Mouse (Mus musculus): ENCODE data around the gene Dnajc2. TPM values are rescaled to one million over a fixed set of nuclear protein-coding genes. Genes with fewer than 3 reads are reported as not detected.
"Not testable (repeated sequence)": the region's sequence is repeated elsewhere in the genome, so short reads cannot be mapped to it uniquely, and the experiment has no call there.

Gene Dnajc2
- total RNA-seq, 1 experiment from 2014 or later: 30.1 TPM

- DNase-seq: no peak
These were observed 41.4 kb downstream of the Dnajc2 start for GRCm38 (mm10) chr5:21743606-21744005.

GRCm38 (mm10) chr5:21739881-21740280, 45.2 kb downstream of the Dnajc2 start:
- no peak for DNase-seq

GRCm38 (mm10) chr5:21739120-21739519, 45.9 kb downstream of the Dnajc2 start:
- DNase-seq: no peak

DNA sequence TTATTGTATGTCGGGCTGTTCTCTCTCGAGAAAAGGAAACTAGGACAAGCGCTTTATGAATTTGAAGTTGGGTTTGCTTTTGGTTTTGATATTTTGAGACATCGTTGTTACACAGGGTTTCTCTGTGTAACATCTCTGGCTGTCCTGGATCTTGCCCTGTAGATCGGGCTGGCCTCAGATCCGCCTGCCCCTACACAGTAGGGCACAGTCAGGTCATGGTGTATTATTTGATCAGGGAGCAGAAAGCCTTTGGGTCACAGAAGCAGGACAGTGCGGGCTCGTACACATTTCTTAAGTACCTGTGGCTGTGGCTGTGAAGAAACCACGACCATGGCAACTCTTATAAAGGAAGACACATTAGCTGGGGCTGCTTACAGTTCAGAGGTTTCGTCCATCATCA, 47.4 kb downstream of the Dnajc2 start:
- no peak for DNase-seq

GRCm38 (mm10) chr5:21736956-21737585, 48.0 kb downstream of the Dnajc2 start, which contains the start of gene Pmpcb:
Gene Pmpcb (plus strand): TSS chr5:21737141.
- peak; percentile 92 for DNase-seq

DNA sequence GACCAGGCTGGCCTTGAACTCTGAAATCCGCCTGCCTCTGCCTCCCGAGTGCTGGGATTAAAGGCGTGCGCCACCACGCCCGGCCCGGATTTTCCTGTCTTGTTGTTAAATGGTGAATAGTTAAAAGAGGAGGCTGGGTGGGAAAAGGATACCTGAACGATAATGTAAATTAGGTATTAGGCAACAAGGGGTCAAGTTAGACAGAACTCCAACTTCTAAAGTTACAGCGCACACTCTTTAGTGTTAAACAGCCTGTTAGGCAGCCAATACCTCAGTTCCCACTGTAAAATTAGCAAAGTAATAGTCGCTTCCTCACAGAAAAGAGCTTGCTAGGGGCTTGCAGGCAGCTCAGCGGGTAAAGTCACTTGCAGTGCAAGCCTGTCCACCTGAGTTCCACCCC, 49.0 kb downstream of the Dnajc2 start:
- no peak for DNase-seq

- DNase-seq: peak; percentile 92
These were observed 49.5 kb downstream of the Dnajc2 start for GRCm38 (mm10) chr5:21735584-21735983.

DNA sequence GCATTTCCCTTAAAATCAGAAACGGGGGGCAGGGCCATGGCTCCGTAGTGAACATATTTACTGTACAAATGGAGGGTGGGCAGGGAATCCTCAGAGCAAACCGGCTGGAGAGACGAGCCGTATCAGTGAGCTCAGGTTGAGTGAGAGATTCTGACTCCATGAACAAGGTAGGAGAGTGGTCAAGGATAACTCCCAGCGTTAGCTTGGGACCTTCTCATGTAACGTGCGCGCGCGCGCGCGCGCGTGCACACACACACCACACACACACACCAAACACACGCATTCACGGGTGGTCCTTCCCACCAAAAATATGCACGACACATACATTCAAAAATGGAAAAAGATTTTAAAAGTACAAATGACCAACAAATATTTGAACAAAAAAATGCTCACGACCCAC, 50.0 kb downstream of the Dnajc2 start:
- peak; percentile 11 for DNase-seq

DNA sequence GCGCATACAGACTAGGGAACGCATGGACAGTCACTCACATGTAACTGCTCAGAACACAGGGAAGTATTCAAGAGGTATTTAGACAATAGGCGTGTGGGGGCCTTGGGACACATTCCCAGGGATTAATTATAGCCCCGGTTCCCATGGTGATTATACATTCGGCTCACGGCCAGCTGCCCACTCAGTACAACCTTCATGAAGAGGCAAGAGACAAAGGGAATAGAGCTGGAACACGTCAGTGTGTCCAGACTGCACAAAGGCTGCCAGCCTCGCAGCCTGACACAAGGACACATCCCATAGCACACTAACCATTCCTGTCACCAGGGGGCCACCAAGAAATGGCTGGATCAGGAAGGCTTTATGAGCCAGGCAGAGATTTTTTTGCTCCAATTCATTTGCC, 52.1 kb downstream of the Dnajc2 start:
- DNase-seq: peak; percentile 87

DNA sequence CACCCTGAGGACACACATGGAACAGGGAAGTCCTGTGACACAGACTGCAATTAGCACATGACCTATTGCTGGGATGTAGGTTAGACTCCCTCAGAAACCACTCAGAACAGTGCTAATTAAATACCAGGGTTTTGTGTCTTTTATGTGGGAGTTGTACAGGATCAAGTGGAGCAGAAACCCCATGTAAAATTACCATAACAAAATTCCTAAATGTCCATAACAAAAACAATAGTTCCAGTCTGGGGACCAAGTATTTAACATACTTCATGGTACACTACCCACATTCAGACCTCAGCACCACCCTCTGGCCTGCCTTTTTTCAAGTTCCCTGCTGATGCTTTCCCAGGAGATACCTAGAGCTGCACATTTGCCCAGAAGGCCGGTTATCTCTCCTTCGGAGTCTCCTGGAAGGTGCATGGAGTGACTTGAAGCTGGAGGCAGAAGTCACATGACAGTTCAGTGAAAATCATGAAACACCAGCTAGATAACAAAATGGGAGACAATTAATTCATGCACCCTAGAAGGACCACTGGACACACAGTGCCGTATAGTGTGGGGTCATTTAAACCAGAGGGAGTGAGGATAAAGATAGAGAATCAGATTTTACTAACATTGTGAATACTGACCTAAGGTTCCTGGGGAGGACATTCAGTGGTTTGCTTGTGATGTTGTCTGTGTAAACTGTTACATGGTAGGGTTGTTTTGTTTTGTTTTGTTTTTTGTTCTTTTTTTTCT, 52.7 kb downstream of the Dnajc2 start:
- no peak for DNase-seq

- DNase-seq: no peak
These were observed 55.9 kb downstream of the Dnajc2 start for GRCm38 (mm10) chr5:21729107-21729506.

DNA sequence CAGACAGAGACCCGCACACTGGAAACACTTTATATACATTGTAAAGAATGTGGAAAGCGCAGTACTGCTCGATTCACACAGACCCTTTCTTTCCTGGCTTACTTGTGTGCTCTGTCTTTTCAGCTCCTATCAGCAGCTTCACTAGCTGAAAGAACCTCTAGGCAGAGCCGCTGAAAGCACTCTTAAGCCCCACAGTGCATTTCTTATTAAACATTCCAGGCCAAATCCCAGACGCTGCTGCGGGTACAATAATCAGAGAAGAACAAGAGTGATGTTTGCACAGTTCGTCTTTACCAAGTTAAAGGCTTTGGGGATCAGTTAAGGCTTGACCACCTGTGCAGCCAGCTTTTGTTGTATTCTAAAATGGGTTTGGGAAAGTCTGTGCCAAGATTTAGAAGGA, 60.2 kb downstream of the Dnajc2 start:
- DNase-seq: no peak

DNA sequence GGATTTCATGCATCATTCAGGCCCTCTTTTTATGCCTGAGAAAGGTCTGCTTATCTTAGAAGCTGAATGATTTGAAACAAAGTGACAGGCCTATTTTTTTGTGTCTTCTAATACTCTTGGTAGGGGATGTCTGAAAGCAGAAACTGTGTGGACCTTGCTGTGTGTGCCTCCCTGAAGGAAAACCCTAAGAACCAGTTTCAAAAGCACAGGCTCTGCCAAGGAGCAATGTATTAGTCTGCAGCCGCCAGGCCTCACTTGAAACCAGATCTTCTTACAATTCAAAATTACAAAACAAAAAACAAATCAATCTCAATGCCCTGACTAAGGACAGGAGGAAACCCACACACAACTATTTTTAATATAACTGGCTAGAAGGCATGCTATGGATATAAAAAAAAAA, 60.6 kb downstream of the Dnajc2 start:
- no peak for DNase-seq

- peak; percentile 49 for DNase-seq
These were observed 65.8 kb downstream of the Dnajc2 start for GRCm38 (mm10) chr5:21719209-21719608.

GRCm38 (mm10) chr5:21718546-21718945, 66.5 kb downstream of the Dnajc2 start:
- no peak for DNase-seq

DNA sequence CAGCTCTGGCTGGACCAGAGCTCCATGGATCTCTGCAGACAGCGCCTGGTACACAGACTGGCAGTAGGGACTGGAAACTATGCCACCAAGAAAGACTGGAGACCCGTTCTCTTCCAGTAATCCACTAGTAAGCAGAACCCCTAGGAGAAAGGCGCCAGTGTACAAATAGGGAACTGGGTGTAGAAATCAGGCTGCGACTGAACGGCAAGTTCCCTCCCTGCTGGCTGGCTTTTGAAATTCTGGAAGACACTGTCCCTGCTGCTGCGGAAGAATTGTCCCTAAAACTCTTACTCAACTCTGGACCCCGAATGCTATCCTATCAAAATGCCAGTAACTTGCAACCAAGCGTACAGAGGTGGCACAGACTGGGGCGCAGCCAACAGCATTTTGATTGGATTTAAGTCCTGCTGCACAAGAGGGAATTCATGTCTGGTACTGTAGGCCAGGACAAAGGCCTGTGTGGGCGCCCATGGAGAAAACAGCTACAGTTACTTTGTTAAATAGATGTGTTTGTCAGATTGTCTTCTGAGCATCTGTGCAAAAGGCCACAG, 67.8 kb downstream of the Dnajc2 start:
- DNase-seq: no peak

GRCm38 (mm10) chr5:21714447-21714846, 70.6 kb downstream of the Dnajc2 start:
- no peak for DNase-seq

DNA sequence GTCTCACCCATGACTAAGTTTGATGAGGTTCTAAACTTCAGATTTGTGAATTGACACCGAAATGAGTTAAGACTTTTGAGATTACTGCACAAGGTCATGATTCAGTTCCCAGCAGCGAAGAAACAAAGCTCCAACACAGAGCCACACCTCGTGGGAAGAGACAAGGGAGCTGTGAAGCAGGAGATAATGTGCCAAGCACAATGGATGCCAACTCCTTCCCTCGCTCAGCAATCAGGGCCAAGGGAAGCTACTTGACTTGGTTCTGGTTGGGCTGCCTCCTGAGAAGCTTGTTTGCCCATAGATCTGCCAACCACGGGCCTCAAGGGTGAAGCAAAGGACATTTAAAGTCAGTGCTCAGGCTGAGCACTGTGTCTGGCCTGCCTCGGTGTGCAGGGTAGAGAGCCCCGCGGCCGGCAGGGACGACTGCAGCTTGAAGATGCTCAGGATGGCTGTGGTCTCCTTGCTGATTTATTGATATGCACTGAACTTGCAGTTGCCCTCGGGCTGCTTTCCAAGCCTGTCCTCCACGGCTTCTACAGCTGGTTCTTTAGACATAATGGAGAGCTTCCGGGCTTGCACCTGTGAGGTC, 72.8 kb downstream of the Dnajc2 start:
- DNase-seq: peak; percentile 34

- DNase-seq: not testable (repeated sequence)
These were observed 77.0 kb downstream of the Dnajc2 start for GRCm38 (mm10) chr5:21708011-21708410.

Data from adrenal gland, postnatal 14 days (tissue).